Mouse (Mus musculus) kidney, adult 2 months (tissue): ENCODE measurements at regions not wholly inside any gene's neighbourhood (a gene's known extent, or its start where the extent isn't known, plus 50 kb on each side); places are given as distances from the start of the nearest gene placed in this dataset.

Source experiments
- CTCF ChIP-seq: fragments of 200-500 bp; conservative IDR thresholded peaks from 2 replicates; pipeline ENCODE4 v1.5.1; 2011; ENCODE audit warnings: low read depth, mild to moderate bottlenecking, control low read depth, low read length, moderate library complexity, mixed read lengths; ENCODE audit not compliant: insufficient read depth, insufficient read length
- POLR2A ChIP-seq: fragments of 200-500 bp; IDR thresholded peaks from one replicate; pipeline ENCODE4 v1.6.1; 2011; ENCODE audit warnings: low read depth, low read length, control low read depth

DNA sequence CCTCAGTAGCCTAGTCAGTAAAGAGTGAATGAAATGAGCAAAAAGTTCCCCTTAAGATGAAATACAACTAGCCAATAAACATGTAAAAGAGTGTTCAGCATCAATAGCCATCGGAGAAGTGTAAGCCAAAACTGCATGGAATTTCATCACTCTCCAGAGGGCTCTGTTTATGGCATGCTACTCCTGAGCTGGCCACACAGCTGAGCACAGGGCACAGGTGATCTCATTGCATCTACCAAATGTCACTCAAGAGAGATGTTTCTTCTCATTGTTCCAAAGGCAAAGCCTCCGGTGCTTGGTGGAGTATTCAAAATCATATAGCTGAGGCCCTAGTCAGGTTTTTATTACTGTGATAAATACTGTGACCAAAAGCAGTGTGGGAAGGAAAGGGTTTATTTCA is 895.1 kb downstream of the Tmem114 start:
- TF ChIP-seq CTCF (no peak), POLR2A (no peak)
